Mouse (Mus musculus) mouse trophoblast stem cell (cell line): ENCODE data around the gene Cacng8.
"Not testable (repeated sequence)": the region's sequence is repeated elsewhere in the genome, so short reads cannot be mapped to it uniquely, and the experiment has no call there.

Source experiments
- in situ Hi-C, 2 experiments: fragments of 300-500 bp; cut with MseI, MboI; formaldehyde crosslinking; loops; 2 replicates in 1 of 2; 3 replicates in 1 of 2; pipeline ENCODE4 v1.15.1; 2025

The Cacng8 gene

GRCm38 (mm10) chr7:3386036-3386730 is 4.3 kb upstream of the Cacng8 start:
- in situ Hi-C loops = no loop called here

GRCm38 (mm10) chr7:3387761-3388160 is 2.7 kb upstream of the Cacng8 start:
- in situ Hi-C loops = no loop called here

- in situ Hi-C loops = no loop called here
Measured at GRCm38 (mm10) chr7:3388885-3389284, 1.6 kb upstream of the Cacng8 start.

GRCm38 (mm10) chr7:3389444-3390412 is 755 bp upstream of the Cacng8 start:
- in situ Hi-C loops = no loop called here

GRCm38 (mm10) chr7:3391081-3391451 is 583 bp downstream of the Cacng8 start:
- in situ Hi-C loops = no loop called here

GRCm38 (mm10) chr7:3391809-3392208 is 1.3 kb downstream of the Cacng8 start:
- in situ Hi-C loops = no loop called here

- in situ Hi-C loops = no loop called here
Measured at GRCm38 (mm10) chr7:3397355-3397754, 6.9 kb downstream of the Cacng8 start.

- in situ Hi-C loops = no loop called here
Measured at GRCm38 (mm10) chr7:3397797-3398196, 7.3 kb downstream of the Cacng8 start.

GRCm38 (mm10) chr7:3398363-3398762 is 7.9 kb downstream of the Cacng8 start:
- in situ Hi-C loops = not testable (repeated sequence)

GRCm38 (mm10) chr7:3399937-3400336 is 9.5 kb downstream of the Cacng8 start:
- in situ Hi-C loops = no loop called here

GRCm38 (mm10) chr7:3409729-3410520 is 19.4 kb downstream of the Cacng8 start:
- in situ Hi-C loops = no loop called here

GRCm38 (mm10) chr7:3411160-3411941 is 20.9 kb downstream of the Cacng8 start:
- in situ Hi-C loops = no loop called here

GRCm38 (mm10) chr7:3412036-3412435 is 21.6 kb downstream of the Cacng8 start:
- in situ Hi-C loops = no loop called here

GRCm38 (mm10) chr7:3414888-3415287 is 24.4 kb downstream of the Cacng8 start:
- in situ Hi-C loops = no loop called here

GRCm38 (mm10) chr7:3415378-3415777 is 24.9 kb downstream of the Cacng8 start:
- in situ Hi-C loops = no loop called here

- in situ Hi-C loops = no loop called here
Measured at GRCm38 (mm10) chr7:3419941-3420340, 29.5 kb downstream of the Cacng8 start.

- in situ Hi-C loops = no loop called here
Measured at GRCm38 (mm10) chr7:3420466-3420865, 30.0 kb downstream of the Cacng8 start.

GRCm38 (mm10) chr7:3421297-3421696 is 30.8 kb downstream of the Cacng8 start:
- in situ Hi-C loops = no loop called here

GRCm38 (mm10) chr7:3422051-3422450 is 31.6 kb downstream of the Cacng8 start:
- in situ Hi-C loops = no loop called here

GRCm38 (mm10) chr7:3423430-3423829 is 32.9 kb downstream of the Cacng8 start:
- in situ Hi-C loops = no loop called here

- in situ Hi-C loops = no loop called here
Measured at GRCm38 (mm10) chr7:3423895-3424294, 33.4 kb downstream of the Cacng8 start, which contains the start of gene Cacng6. Gene Cacng6, plus strand, starts transcription at chr7:3424195.
